Comparison of ENCODE assay signal across 11 mouse cellular contexts in genomic region chr12:4006079-4006478, GRCm38 (mm10). TPM values are rescaled to one million over a fixed set of nuclear protein-coding genes. Genes with fewer than 3 reads are reported as not detected.
DNase-seq lines count a peak whose midpoint lies in the region; ATAC-seq and TF ChIP-seq lines count a peak whose summit lies in the region.
"Had no signal": no experiment of that assay in that cellular context is flagged by ENCODE, and none has a peak within 500 bp of the region (broad histone marks: within the 10 kb centered on the region; RNA-seq: fewer than 3 reads in every experiment).

No protein-coding gene starts in this region.

- 81% methylated on average over 7 of the region's 7 CpGs for WGBS in hindbrain, embryonic 12.5 days

- H3K27ac ChIP-seq in left cerebral cortex, adult 2 months, result peak overlapping the region; percentile 88
- peak overlapping the region; percentile 87 for H3K27ac ChIP-seq in brown adipose tissue, adult 24 weeks (replicated peaks; ENCODE audit: low read depth, low read length)
- peak overlapping the region; percentile 17; the same call in 1 of the 2 replicates for H3K27ac ChIP-seq in hindbrain, embryonic 12.5 days
- H3K27ac ChIP-seq: embryonic facial prominence, embryonic 13.5 days; liver, embryonic 14.5 days had no signal

- ATAC-seq in hindbrain, embryonic 12.5 days (ENCODE audit: low FRiP score), result no peak

- no peaks in the 10 kb centered on the region for H3K27me3 ChIP-seq in hindbrain, embryonic 12.5 days
- H3K27me3 ChIP-seq: embryonic facial prominence, embryonic 13.5 days had no signal

- intact Hi-C loops in left cerebral cortex, adult 2 months (cut with DNase I), result loop anchor here (2.0 kb wide), 1 partner anchor 33 kb away; the partner anchor contains the start of gene Efr3b
- intact Hi-C loops in left cerebral cortex, postnatal 36 days (cut with DNase I), result no loop called here

- H3K4me1 ChIP-seq in brown adipose tissue, adult 24 weeks (ENCODE audit: control insufficient read depth, insufficient read depth, insufficient read length, low read length), result peaks cover 33% of the 10 kb centered on the region
- H3K4me1 ChIP-seq in hindbrain, embryonic 12.5 days, result peaks cover 33% of the 10 kb centered on the region

- DNase-seq in left cerebral cortex, adult 2 months (ENCODE audit: extremely low spot score in 1 of 2, low spot score in 2 of 2), result no peak
- no peak for DNase-seq in left cerebral cortex, postnatal 36 days (ENCODE audit: low spot score in 2 of 2)
- DNase-seq in cerebellum, adult 8-10 months, result peak; percentile 81
- DNase-seq in kidney, postnatal 14 days, result no peak
- DNase-seq in urinary bladder, postnatal 4 days (ENCODE audit: low spot score in 2 of 2), result no peak
- DNase-seq: spleen, adult 18-20 months had no signal

- no peak overlapping the region for H3K9ac ChIP-seq in hindbrain, embryonic 12.5 days
- H3K9ac ChIP-seq: embryonic facial prominence, embryonic 13.5 days; liver, embryonic 14.5 days had no signal

- no peaks in the 10 kb centered on the region for H3K9me3 ChIP-seq in hindbrain, embryonic 12.5 days (replicated peaks)
- H3K9me3 ChIP-seq: embryonic facial prominence, embryonic 13.5 days; G1E had no signal

- H3K4me2 ChIP-seq in hindbrain, embryonic 12.5 days (replicated peaks), result no peak overlapping the region
- H3K4me2 ChIP-seq: embryonic facial prominence, embryonic 13.5 days had no signal

- TF ChIP-seq CTCF in left cerebral cortex, adult 2 months (IDR thresholded peaks at IDR 0.05), result no peak

- no peak overlapping the region for H3K4me3 ChIP-seq in left cerebral cortex, adult 2 months
- no peak overlapping the region for H3K4me3 ChIP-seq in brown adipose tissue, adult 24 weeks (ENCODE audit: insufficient read depth, low read depth, low read length)
- no peak overlapping the region for H3K4me3 ChIP-seq in hindbrain, embryonic 12.5 days
- H3K4me3 ChIP-seq: embryonic facial prominence, embryonic 13.5 days had no signal

- H3K36me3 ChIP-seq in hindbrain, embryonic 12.5 days, result no peaks in the 10 kb centered on the region
- H3K36me3 ChIP-seq: embryonic facial prominence, embryonic 13.5 days; G1E had no signal

RNA-seq across cellular contexts. Expression of gene Efr3b, which starts 32.6 kb away (rescaled TPM):
- total RNA-seq in left cerebral cortex, adult 2 months (2021), result 100 to 1,000 TPM; 104 to 114 TPM
- 100 to 1,000 TPM; 105 TPM for total RNA-seq in left cerebral cortex, postnatal 36 days (2021)
- polyA plus RNA-seq in brown adipose tissue, adult 24 weeks (2012; ENCODE audit: insufficient read depth, insufficient read length, missing spikeins), result 2.3 and 3.3 TPM in 2 replicates
- polyA plus RNA-seq in hindbrain, embryonic 12.5 days (2016; fragmentation: Nextera tagmentation; extraction: Ambion mirVana), result 33.1 and 36.8 TPM in 2 replicates
- polyA plus RNA-seq: G1E had no signal

RNA-seq across cellular contexts. Expression of gene Pomc, which starts 51.3 kb away (rescaled TPM):
- total RNA-seq in left cerebral cortex, adult 2 months (2021), result 1 to 10 TPM; 1.6 to 2.8 TPM
- 1 to 10 TPM; 1.6 to 3.2 TPM for total RNA-seq in left cerebral cortex, postnatal 36 days (2021)
- polyA plus RNA-seq in brown adipose tissue, adult 24 weeks (2012; ENCODE audit: insufficient read depth, insufficient read length, missing spikeins), result not detected in 2 replicates
- polyA plus RNA-seq in hindbrain, embryonic 12.5 days (2016; fragmentation: Nextera tagmentation; extraction: Ambion mirVana), result 5.1 and 6.4 TPM in 2 replicates
- total RNA-seq: G1E had no signal
- polyA plus RNA-seq: G1E had no signal

Comparison
In these comparisons a context has a peak if more than half of its experiments do, and no peak if none do; other contexts are left out.
1. H3K27ac ChIP-seq: peak in every context shown above with its lines; median percentile 88 in left cerebral cortex, adult 2 months; 87 in brown adipose tissue, adult 24 weeks; 17 in hindbrain, embryonic 12.5 days.